Mouse (Mus musculus): ENCODE results near the gene Cdc45. TPM values are rescaled to one million over a fixed set of nuclear protein-coding genes. Genes with fewer than 3 reads are reported as not detected.

Gene Cdc45
- polyA plus RNA-seq, 1 experiment, result 4.8 TPM

GRCm38 (mm10) chr16:18833486-18833885 is 21.7 kb upstream of the Cdc45 start:
- Histone ChIP-seq H3K27me3 (ENCODE audit: control insufficient read depth) (no peaks in the 10 kb centered on the region), H3K36me3 (ENCODE audit: control insufficient read depth) (peaks cover 79% of the 10 kb centered on the region), H3K4me1 (ENCODE audit: control insufficient read depth) (peaks cover 20% of the 10 kb centered on the region), H3K4me3 (replicated peaks) (no peak overlapping the region), H3K9me3 (ENCODE audit: control insufficient read depth, low read length) (no peaks in the 10 kb centered on the region)
- no peak for TF ChIP-seq GATA1 (IDR thresholded peaks at IDR 0.05; ENCODE audit: low read length)
- TF ChIP-seq TAL1 (IDR thresholded peaks at IDR 0.05; ENCODE audit: low read length), result no peak

DNA sequence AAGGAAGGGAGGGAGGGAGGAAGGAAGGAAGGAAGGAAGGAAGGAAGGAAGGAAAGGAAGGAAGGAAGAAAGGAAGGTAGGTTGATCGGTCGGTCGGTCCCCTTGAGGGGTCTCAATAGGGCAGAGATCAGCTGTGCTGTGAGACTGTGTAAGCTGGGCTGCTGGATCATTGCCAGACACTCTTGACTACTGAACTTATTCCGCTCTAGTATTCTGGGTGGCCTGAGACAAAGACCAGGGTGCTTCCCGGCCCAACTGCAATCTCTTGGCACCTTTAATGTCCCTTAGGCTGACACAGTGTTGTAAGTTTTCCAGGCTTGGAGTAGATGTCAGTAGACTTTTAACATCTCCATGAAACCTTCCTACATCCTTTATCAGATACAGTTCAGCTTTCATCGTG is 17.3 kb upstream of the Cdc45 start:
- H3K36me3 ChIP-seq (ENCODE audit: control insufficient read depth), result peaks cover 100% of the 10 kb centered on the region
- no peaks in the 10 kb centered on the region for H3K4me1 ChIP-seq (ENCODE audit: control insufficient read depth)
- H3K27me3 ChIP-seq (ENCODE audit: control insufficient read depth), result no peaks in the 10 kb centered on the region
- H3K9me3 ChIP-seq (ENCODE audit: control insufficient read depth, low read length), result no peaks in the 10 kb centered on the region
- H3K4me3 ChIP-seq (replicated peaks), result no peak overlapping the region
- TF ChIP-seq TAL1 (IDR thresholded peaks at IDR 0.05; ENCODE audit: low read length) (no peak), GATA1 (IDR thresholded peaks at IDR 0.05; ENCODE audit: low read length) (no peak)

DNA sequence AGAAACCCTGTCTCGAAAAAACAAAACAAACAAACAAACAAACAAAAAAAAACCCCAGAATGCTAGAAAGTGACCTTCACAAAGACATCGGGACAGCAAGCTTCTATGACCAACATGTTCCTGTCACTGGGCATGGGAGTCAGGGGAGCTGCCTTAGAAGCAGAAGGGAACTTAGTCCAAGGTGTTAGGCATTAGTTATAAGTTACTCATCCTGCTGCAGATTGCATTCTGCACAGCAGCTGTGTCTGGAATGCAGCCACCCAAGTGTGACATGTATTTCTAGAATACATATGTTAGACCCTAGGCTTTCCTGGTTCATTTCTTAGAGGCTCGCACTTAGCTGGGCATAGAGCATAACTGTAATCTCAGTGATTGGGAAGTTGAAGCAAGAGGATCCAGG is 16.8 kb upstream of the Cdc45 start:
- TF ChIP-seq GATA1 (IDR thresholded peaks at IDR 0.05; ENCODE audit: low read length) (no peak), TAL1 (IDR thresholded peaks at IDR 0.05; ENCODE audit: low read length) (no peak)
- Histone ChIP-seq H3K36me3 (ENCODE audit: control insufficient read depth) (peaks cover 100% of the 10 kb centered on the region), H3K4me1 (ENCODE audit: control insufficient read depth) (no peaks in the 10 kb centered on the region), H3K9me3 (ENCODE audit: control insufficient read depth, low read length) (no peaks in the 10 kb centered on the region), H3K4me3 (replicated peaks) (no peak overlapping the region), H3K27me3 (ENCODE audit: control insufficient read depth) (no peaks in the 10 kb centered on the region)

- Histone ChIP-seq H3K9me3 (ENCODE audit: control insufficient read depth, low read length) (no peaks in the 10 kb centered on the region), H3K27me3 (ENCODE audit: control insufficient read depth) (no peaks in the 10 kb centered on the region), H3K4me3 (replicated peaks) (no peak overlapping the region), H3K4me1 (ENCODE audit: control insufficient read depth) (peaks cover 25% of the 10 kb centered on the region), H3K36me3 (ENCODE audit: control insufficient read depth) (peaks cover 100% of the 10 kb centered on the region)
- TF ChIP-seq TAL1 (IDR thresholded peaks at IDR 0.05; ENCODE audit: low read length), result no peak
- no peak for TF ChIP-seq GATA1 (IDR thresholded peaks at IDR 0.05; ENCODE audit: low read length)
Observed at GRCm38 (mm10) chr16:18822925-18823324, 11.1 kb upstream of the Cdc45 start.

DNA sequence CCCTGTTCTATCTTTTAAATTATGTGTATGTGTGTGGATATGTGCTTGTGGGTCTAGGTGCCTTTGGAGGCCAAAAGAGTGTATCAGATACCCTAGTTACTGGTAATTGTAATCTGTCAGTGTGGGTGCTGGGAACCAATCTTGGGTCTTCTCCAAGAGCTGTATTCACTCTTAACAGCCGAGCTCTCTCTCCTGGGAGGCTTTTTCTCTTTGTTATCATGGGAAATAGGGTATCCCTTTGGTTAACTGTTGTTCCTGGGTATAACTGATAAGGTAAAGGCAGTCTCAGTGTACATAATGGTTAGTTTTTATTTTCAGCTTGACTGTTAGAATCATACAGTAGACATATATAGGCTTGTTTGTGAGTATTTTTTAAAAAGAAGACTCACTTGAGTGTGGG is 10.6 kb upstream of the Cdc45 start:
- H3K4me3 ChIP-seq (replicated peaks), result no peak overlapping the region
- peaks cover 25% of the 10 kb centered on the region for H3K4me1 ChIP-seq (ENCODE audit: control insufficient read depth)
- no peak for TF ChIP-seq TAL1 (IDR thresholded peaks at IDR 0.05; ENCODE audit: low read length)
- no peak for TF ChIP-seq GATA1 (IDR thresholded peaks at IDR 0.05; ENCODE audit: low read length)
- H3K36me3 ChIP-seq (ENCODE audit: control insufficient read depth), result peaks cover 100% of the 10 kb centered on the region
- H3K27me3 ChIP-seq (ENCODE audit: control insufficient read depth), result no peaks in the 10 kb centered on the region
- H3K9me3 ChIP-seq (ENCODE audit: control insufficient read depth, low read length), result no peaks in the 10 kb centered on the region

DNA sequence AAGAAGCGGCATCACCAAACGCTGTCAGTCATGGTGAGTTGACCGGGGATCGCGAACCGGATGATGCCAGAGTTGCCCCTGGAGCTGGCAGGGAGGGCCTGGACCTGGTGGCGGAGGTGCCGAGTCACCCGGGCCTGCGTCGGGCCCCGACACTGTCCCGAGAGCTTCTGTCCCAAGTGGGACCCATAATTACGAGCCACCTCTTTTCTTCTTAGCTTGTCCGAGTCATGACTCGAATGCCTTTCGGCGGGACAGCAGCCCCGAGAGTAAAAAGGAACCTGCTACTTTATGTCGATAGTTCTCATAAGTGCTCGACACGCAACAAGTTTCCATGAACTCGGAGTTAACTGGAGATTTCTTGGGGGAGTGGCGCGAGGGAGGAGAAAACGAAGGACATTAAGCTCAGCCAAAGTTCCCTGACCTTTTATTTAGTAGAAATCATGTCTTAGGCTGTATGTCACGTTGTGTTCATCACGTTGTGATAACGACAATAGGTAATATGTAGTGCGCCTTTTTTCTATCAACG is 661 bp upstream of the Cdc45 start:
- H3K36me3 ChIP-seq (ENCODE audit: control insufficient read depth), result peaks cover 71% of the 10 kb centered on the region
- TF ChIP-seq GATA1 (IDR thresholded peaks at IDR 0.05; ENCODE audit: low read length) (no peak), TAL1 (IDR thresholded peaks at IDR 0.05; ENCODE audit: low read length) (no peak)
- peak overlapping the region; percentile 79 for H3K4me3 ChIP-seq (replicated peaks)
- peaks cover 51% of the 10 kb centered on the region for H3K4me1 ChIP-seq (ENCODE audit: control insufficient read depth)
- H3K27me3 ChIP-seq (ENCODE audit: control insufficient read depth), result no peaks in the 10 kb centered on the region
- no peaks in the 10 kb centered on the region for H3K9me3 ChIP-seq (ENCODE audit: control insufficient read depth, low read length)

GRCm38 (mm10) chr16:18811032-18811431 is 755 bp downstream of the Cdc45 start:
- TF ChIP-seq TAL1 (IDR thresholded peaks at IDR 0.05; ENCODE audit: low read length), result no peak
- no peak for TF ChIP-seq GATA1 (IDR thresholded peaks at IDR 0.05; ENCODE audit: low read length)
- Histone ChIP-seq H3K4me3 (replicated peaks) (peak overlapping the region; percentile 79), H3K9me3 (ENCODE audit: control insufficient read depth, low read length) (no peaks in the 10 kb centered on the region), H3K27me3 (ENCODE audit: control insufficient read depth) (no peaks in the 10 kb centered on the region), H3K36me3 (ENCODE audit: control insufficient read depth) (peaks cover 71% of the 10 kb centered on the region), H3K4me1 (ENCODE audit: control insufficient read depth) (peaks cover 53% of the 10 kb centered on the region)

- peaks cover 71% of the 10 kb centered on the region for H3K36me3 ChIP-seq (ENCODE audit: control insufficient read depth)
- TF ChIP-seq GATA1 (IDR thresholded peaks at IDR 0.05; ENCODE audit: low read length) (no peak), TAL1 (IDR thresholded peaks at IDR 0.05; ENCODE audit: low read length) (no peak)
- peaks cover 48% of the 10 kb centered on the region for H3K4me1 ChIP-seq (ENCODE audit: control insufficient read depth)
- no peak overlapping the region for H3K4me3 ChIP-seq (replicated peaks)
- H3K9me3 ChIP-seq (ENCODE audit: control insufficient read depth, low read length), result no peaks in the 10 kb centered on the region; the same call in 1 of the 2 replicates
- H3K27me3 ChIP-seq (ENCODE audit: control insufficient read depth), result no peaks in the 10 kb centered on the region
Observed at GRCm38 (mm10) chr16:18809001-18809400, 2.8 kb downstream of the Cdc45 start.

- no peaks in the 10 kb centered on the region; the same call in 1 of the 2 replicates for H3K9me3 ChIP-seq (ENCODE audit: control insufficient read depth, low read length)
- H3K27me3 ChIP-seq (ENCODE audit: control insufficient read depth), result no peaks in the 10 kb centered on the region
- H3K36me3 ChIP-seq (ENCODE audit: control insufficient read depth), result peaks cover 90% of the 10 kb centered on the region
- no peak for TF ChIP-seq GATA1 (IDR thresholded peaks at IDR 0.05; ENCODE audit: low read length)
- no peak for TF ChIP-seq TAL1 (IDR thresholded peaks at IDR 0.05; ENCODE audit: low read length)
- H3K4me3 ChIP-seq (replicated peaks), result no peak overlapping the region
- peaks cover 27% of the 10 kb centered on the region for H3K4me1 ChIP-seq (ENCODE audit: control insufficient read depth)
Observed at GRCm38 (mm10) chr16:18805746-18806145, 6.0 kb downstream of the Cdc45 start.

GRCm38 (mm10) chr16:18798841-18799240 is 12.9 kb downstream of the Cdc45 start:
- TF ChIP-seq TAL1 (IDR thresholded peaks at IDR 0.05; ENCODE audit: low read length), result no peak
- no peaks in the 10 kb centered on the region for H3K27me3 ChIP-seq (ENCODE audit: control insufficient read depth)
- no peaks in the 10 kb centered on the region for H3K4me1 ChIP-seq (ENCODE audit: control insufficient read depth)
- H3K9me3 ChIP-seq (ENCODE audit: control insufficient read depth, low read length), result no peaks in the 10 kb centered on the region
- peaks cover 92% of the 10 kb centered on the region for H3K36me3 ChIP-seq (ENCODE audit: control insufficient read depth)
- H3K4me3 ChIP-seq (replicated peaks), result no peak overlapping the region

Measured in erythroblast, embryonic 14.5 days (primary cell).